Mouse (Mus musculus): ENCODE measurements at regions not wholly inside any gene's neighbourhood (a gene's known extent, or its start where the extent isn't known, plus 50 kb on each side); places are given as distances from the start of the nearest gene placed in this dataset.

- DNase-seq (ENCODE audit: low spot score) (no peak), ATAC-seq (ENCODE audit: low FRiP score, low TSS enrichment) (no peak)
- Histone ChIP-seq H3K4me2 (replicated peaks; ENCODE audit: low read depth) (peak overlapping the region; percentile 29; the same call in 1 of the 2 replicates), H3K36me3 (ENCODE audit: control insufficient read depth, insufficient read depth, low read length) (no peaks in the 10 kb centered on the region), H3K27me3 (ENCODE audit: control insufficient read depth, insufficient read depth, low read length) (no peaks in the 10 kb centered on the region), H3K4me3 (ENCODE audit: low read depth, low read length) (no peak overlapping the region), H3K9me3 (ENCODE audit: control insufficient read depth, low read length) (no peaks in the 10 kb centered on the region), H3K4me1 (replicated peaks; ENCODE audit: control insufficient read depth, insufficient read depth) (peaks cover 4% of the 10 kb centered on the region; the same call in 1 of the 2 replicates), H3K9ac (ENCODE audit: low read length) (no peak overlapping the region; the same call in 1 of the 2 replicates), H3K27ac (replicated peaks) (peak overlapping the region; percentile 58)
- WGBS, result 16% methylated on average over 24 of the region's 24 CpGs
- TF ChIP-seq EP300 (optimal IDR thresholded peaks at IDR 0.05) (no peak), CTCF (IDR thresholded peaks at IDR 0.05; ENCODE audit: low read depth) (no peak)
These were observed 154.8 kb upstream of the Npvf start for GRCm38 (mm10) chr6:50808811-50809668.

DNA sequence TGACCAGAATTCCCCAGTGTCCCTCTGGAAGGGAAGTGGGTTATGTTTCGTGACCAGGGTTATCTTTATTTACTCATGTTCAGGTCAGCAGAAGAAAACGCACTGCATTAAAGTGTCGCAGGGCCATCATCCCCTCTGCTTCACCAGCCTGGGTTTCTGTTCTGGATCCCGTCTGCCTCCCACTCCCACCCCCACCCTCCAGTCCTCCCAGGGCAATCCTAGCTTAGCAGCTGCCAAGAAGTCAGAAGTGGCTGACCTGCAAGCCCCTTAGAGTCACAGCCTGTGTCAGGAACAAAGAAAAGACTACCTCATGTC, 155.4 kb upstream of the Npvf start:
- WGBS, result 38% methylated on average over 4 of the region's 4 CpGs
- peaks cover 4% of the 10 kb centered on the region; the same call in 1 of the 2 replicates for H3K4me1 ChIP-seq (replicated peaks; ENCODE audit: control insufficient read depth, insufficient read depth)
- peak overlapping the region; percentile 58 for H3K27ac ChIP-seq (replicated peaks)
- H3K4me3 ChIP-seq (ENCODE audit: low read depth, low read length), result no peak overlapping the region
- no peaks in the 10 kb centered on the region for H3K27me3 ChIP-seq (ENCODE audit: control insufficient read depth, insufficient read depth, low read length)
- H3K9ac ChIP-seq (ENCODE audit: low read length), result no peak overlapping the region; the same call in 1 of the 2 replicates
- H3K9me3 ChIP-seq (ENCODE audit: control insufficient read depth, low read length), result no peaks in the 10 kb centered on the region
- no peak overlapping the region for H3K4me2 ChIP-seq (replicated peaks; ENCODE audit: low read depth)
- ATAC-seq (ENCODE audit: low FRiP score, low TSS enrichment) (no peak), DNase-seq (ENCODE audit: low spot score) (no peak)
- TF ChIP-seq EP300 (optimal IDR thresholded peaks at IDR 0.05) (no peak), CTCF (IDR thresholded peaks at IDR 0.05; ENCODE audit: low read depth) (no peak)
- no peaks in the 10 kb centered on the region for H3K36me3 ChIP-seq (ENCODE audit: control insufficient read depth, insufficient read depth, low read length)

- no peaks in the 10 kb centered on the region for H3K36me3 ChIP-seq (ENCODE audit: control insufficient read depth, insufficient read depth, low read length)
- 68% methylated on average over 10 of the region's 10 CpGs for WGBS
- no peaks in the 10 kb centered on the region for H3K9me3 ChIP-seq (ENCODE audit: control insufficient read depth, low read length)
- H3K4me2 ChIP-seq (replicated peaks; ENCODE audit: low read depth), result no peak overlapping the region
- H3K9ac ChIP-seq (ENCODE audit: low read length), result no peak overlapping the region
- H3K27ac ChIP-seq (replicated peaks), result no peak overlapping the region
- no peak overlapping the region for H3K4me3 ChIP-seq (ENCODE audit: low read depth, low read length)
- TF ChIP-seq EP300 (optimal IDR thresholded peaks at IDR 0.05) (no peak), CTCF (IDR thresholded peaks at IDR 0.05; ENCODE audit: low read depth) (no peak)
- no peaks in the 10 kb centered on the region for H3K4me1 ChIP-seq (replicated peaks; ENCODE audit: control insufficient read depth, insufficient read depth)
- no peak for DNase-seq (ENCODE audit: low spot score)
- ATAC-seq (ENCODE audit: low FRiP score, low TSS enrichment), result no peak
- no peaks in the 10 kb centered on the region for H3K27me3 ChIP-seq (ENCODE audit: control insufficient read depth, insufficient read depth, low read length)
These were observed 160.8 kb upstream of the Npvf start for GRCm38 (mm10) chr6:50814936-50815500.

DNA sequence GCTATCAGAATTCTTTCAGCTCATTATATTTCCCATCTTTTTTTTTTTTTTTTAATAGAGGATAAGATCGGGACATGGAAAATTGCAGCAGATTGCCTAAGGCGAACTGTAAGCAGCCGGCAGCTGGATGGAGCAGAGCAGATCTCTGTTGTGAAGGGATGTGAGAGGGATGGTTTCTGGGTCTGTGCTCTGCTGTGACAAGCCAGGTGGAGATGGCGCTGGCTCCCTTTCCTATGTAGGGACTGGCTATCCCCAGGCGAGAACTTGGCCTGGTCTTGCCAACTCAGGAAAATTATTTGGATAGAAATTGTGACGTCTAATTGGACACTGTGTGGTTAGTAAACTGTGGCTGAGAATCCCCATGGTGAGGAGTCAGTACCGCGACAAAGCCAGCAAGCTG, 161.3 kb upstream of the Npvf start:
- Histone ChIP-seq H3K27ac (replicated peaks) (no peak overlapping the region), H3K4me2 (replicated peaks; ENCODE audit: low read depth) (no peak overlapping the region), H3K4me1 (replicated peaks; ENCODE audit: control insufficient read depth, insufficient read depth) (no peaks in the 10 kb centered on the region), H3K36me3 (ENCODE audit: control insufficient read depth, insufficient read depth, low read length) (no peaks in the 10 kb centered on the region), H3K27me3 (ENCODE audit: control insufficient read depth, insufficient read depth, low read length) (no peaks in the 10 kb centered on the region), H3K4me3 (ENCODE audit: low read depth, low read length) (no peak overlapping the region), H3K9ac (ENCODE audit: low read length) (no peak overlapping the region), H3K9me3 (ENCODE audit: control insufficient read depth, low read length) (no peaks in the 10 kb centered on the region)
- ATAC-seq (ENCODE audit: low FRiP score, low TSS enrichment) (no peak), DNase-seq (ENCODE audit: low spot score) (no peak)
- TF ChIP-seq CTCF (IDR thresholded peaks at IDR 0.05; ENCODE audit: low read depth), result no peak
- TF ChIP-seq EP300 (optimal IDR thresholded peaks at IDR 0.05), result no peak
- WGBS, result 74% methylated on average over 8 of the region's 8 CpGs

DNA sequence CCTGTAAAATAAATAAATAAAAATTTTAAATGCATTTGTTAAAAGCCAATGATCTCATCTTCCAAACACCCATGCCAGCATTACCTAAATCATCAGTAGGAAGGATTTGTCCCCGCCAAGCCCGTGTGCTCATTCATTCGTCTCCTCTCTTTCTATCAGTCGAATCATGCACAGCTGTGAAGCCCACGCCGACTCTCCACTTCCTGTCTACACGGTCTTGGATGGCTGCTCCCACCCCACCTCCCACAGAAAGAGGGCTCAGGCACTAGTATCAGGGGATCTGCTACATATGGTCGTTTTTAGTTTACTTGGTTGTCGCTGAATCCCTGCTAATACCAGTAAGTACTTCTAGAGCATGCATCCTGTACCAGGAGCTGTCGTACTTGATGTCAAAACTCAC, 163.2 kb upstream of the Npvf start:
- Histone ChIP-seq H3K27me3 (ENCODE audit: control insufficient read depth, insufficient read depth, low read length) (no peaks in the 10 kb centered on the region), H3K4me1 (replicated peaks; ENCODE audit: control insufficient read depth, insufficient read depth) (no peaks in the 10 kb centered on the region), H3K4me3 (ENCODE audit: low read depth, low read length) (no peak overlapping the region), H3K27ac (replicated peaks) (no peak overlapping the region), H3K9me3 (ENCODE audit: control insufficient read depth, low read length) (no peaks in the 10 kb centered on the region), H3K9ac (ENCODE audit: low read length) (no peak overlapping the region), H3K4me2 (replicated peaks; ENCODE audit: low read depth) (no peak overlapping the region), H3K36me3 (ENCODE audit: control insufficient read depth, insufficient read depth, low read length) (no peaks in the 10 kb centered on the region)
- no peak for TF ChIP-seq EP300 (optimal IDR thresholded peaks at IDR 0.05)
- TF ChIP-seq CTCF (IDR thresholded peaks at IDR 0.05; ENCODE audit: low read depth), result no peak
- ATAC-seq (ENCODE audit: low FRiP score, low TSS enrichment) (no peak), DNase-seq (ENCODE audit: low spot score) (no peak)
- 59% methylated on average over 10 of the region's 10 CpGs for WGBS

- Histone ChIP-seq H3K4me3 (ENCODE audit: low read depth, low read length) (no peak overlapping the region), H3K9me3 (ENCODE audit: control insufficient read depth, low read length) (no peaks in the 10 kb centered on the region), H3K36me3 (ENCODE audit: control insufficient read depth, insufficient read depth, low read length) (no peaks in the 10 kb centered on the region), H3K9ac (ENCODE audit: low read length) (no peak overlapping the region), H3K4me2 (replicated peaks; ENCODE audit: low read depth) (no peak overlapping the region), H3K27me3 (ENCODE audit: control insufficient read depth, insufficient read depth, low read length) (no peaks in the 10 kb centered on the region), H3K27ac (replicated peaks) (no peak overlapping the region), H3K4me1 (replicated peaks; ENCODE audit: control insufficient read depth, insufficient read depth) (no peaks in the 10 kb centered on the region)
- DNase-seq (ENCODE audit: low spot score) (no peak), ATAC-seq (ENCODE audit: low FRiP score, low TSS enrichment) (no peak)
- 89% methylated on average over 5 of the region's 5 CpGs for WGBS
- TF ChIP-seq CTCF (IDR thresholded peaks at IDR 0.05; ENCODE audit: low read depth), result no peak
- TF ChIP-seq EP300 (optimal IDR thresholded peaks at IDR 0.05), result no peak
These were observed 164.2 kb upstream of the Npvf start for GRCm38 (mm10) chr6:50818433-50818832.

Data from stomach, postnatal 0 days (tissue).